In the genomic region with DNA sequence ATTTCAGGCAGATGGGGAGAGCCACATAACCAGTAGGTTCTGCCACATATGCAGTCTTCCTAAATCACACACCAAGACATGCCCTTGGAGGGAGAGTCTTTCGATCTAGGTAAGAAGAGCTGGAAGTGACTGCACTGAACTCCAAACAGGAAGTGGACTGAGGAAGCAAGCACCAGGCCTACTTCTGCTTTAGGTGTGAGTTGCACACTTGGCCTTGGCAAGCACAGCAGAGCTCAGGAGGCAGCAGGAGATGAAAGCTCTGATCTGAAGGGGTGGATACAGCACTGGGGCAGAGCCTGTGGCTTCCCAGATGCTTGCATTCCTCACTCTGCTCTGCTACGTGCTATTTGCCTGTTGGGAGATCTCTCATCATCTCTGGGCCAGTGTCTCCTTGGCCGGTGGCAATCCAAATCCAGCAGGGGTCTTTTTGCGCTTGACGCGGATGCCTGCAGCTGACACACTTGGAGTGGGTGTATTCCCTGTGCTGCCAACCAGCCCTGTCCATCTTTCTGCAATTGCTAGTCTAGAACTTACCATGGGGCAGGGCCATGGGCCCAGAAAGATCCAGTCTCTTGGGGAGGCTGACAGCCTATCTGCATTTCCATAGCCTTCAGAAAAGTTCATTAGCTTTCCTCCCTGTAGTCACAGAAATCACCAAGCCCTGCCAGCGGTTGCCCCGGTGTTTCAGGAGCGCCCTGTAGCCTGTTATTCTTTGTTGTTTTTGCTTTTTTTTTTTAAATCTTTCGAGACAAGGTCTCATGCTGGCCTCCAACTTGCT, we compare ENCODE assay signal across 9 mouse cellular contexts. TPM values are rescaled to one million over a fixed set of nuclear protein-coding genes. Genes with fewer than 3 reads are reported as not detected.
DNase-seq lines count a peak whose midpoint lies in the region; ATAC-seq and TF ChIP-seq lines count a peak whose summit lies in the region.
"Had no signal": no experiment of that assay in that cellular context is flagged by ENCODE, and none has a peak within 500 bp of the region (broad histone marks: within the 10 kb centered on the region; RNA-seq: fewer than 3 reads in every experiment).

No protein-coding gene starts in this region.

- no peaks in the 10 kb centered on the region for H3K27me3 ChIP-seq in midbrain, embryonic 13.5 days
- no peaks in the 10 kb centered on the region for H3K27me3 ChIP-seq in midbrain, embryonic 14.5 days (ENCODE audit: control insufficient read depth, insufficient read depth, low read length)
- no peaks in the 10 kb centered on the region for H3K27me3 ChIP-seq in limb, embryonic 10.5 days (ENCODE audit: low read depth, poor library complexity, severe bottlenecking)
- no peaks in the 10 kb centered on the region for H3K27me3 ChIP-seq in cerebellum, adult 2 months (ENCODE audit: control insufficient read depth, insufficient read depth, low read length)

- H3K4me2 ChIP-seq in midbrain, embryonic 13.5 days (replicated peaks): no peak overlapping the region
- no peak overlapping the region for H3K4me2 ChIP-seq in midbrain, embryonic 14.5 days (ENCODE audit: low read length)

- no peaks in the 10 kb centered on the region for H3K9me3 ChIP-seq in midbrain, embryonic 13.5 days
- no peaks in the 10 kb centered on the region for H3K9me3 ChIP-seq in midbrain, embryonic 14.5 days (ENCODE audit: control insufficient read depth, low read length)
- H3K9me3 ChIP-seq in limb, embryonic 10.5 days (replicated peaks): no peaks in the 10 kb centered on the region

- H3K4me1 ChIP-seq in midbrain, embryonic 13.5 days (replicated peaks): peaks cover 20% of the 10 kb centered on the region
- H3K4me1 ChIP-seq in midbrain, embryonic 14.5 days (ENCODE audit: control insufficient read depth, insufficient read depth, low read length): 0 out of 2 replicates have a peak, but pooled peaks cover 3% of the 10 kb centered on the region
- H3K4me1 ChIP-seq in limb, embryonic 10.5 days: peaks cover 36% of the 10 kb centered on the region
- H3K4me1 ChIP-seq in olfactory bulb, adult 2 months (ENCODE audit: control insufficient read depth, insufficient read depth, low read length): peaks cover 34% of the 10 kb centered on the region
- peaks cover 8% of the 10 kb centered on the region for H3K4me1 ChIP-seq in cerebellum, adult 2 months (ENCODE audit: control insufficient read depth, insufficient read depth, low read length)

- TF ChIP-seq POLR2A in olfactory bulb, adult 2 months (IDR thresholded peaks at IDR 0.05; ENCODE audit: insufficient read depth, low read depth, low read length): no peak
- no peak for TF ChIP-seq POLR2A in cerebellum, adult 2 months (IDR thresholded peaks at IDR 0.05; ENCODE audit: borderline replicate concordance, insufficient read depth, low read length)

- 75% methylated on average over 10 of the region's 10 CpGs for WGBS in midbrain, embryonic 13.5 days
- 74% methylated on average over 10 of the region's 10 CpGs for WGBS in midbrain, embryonic 14.5 days
- 83% methylated on average over 10 of the region's 10 CpGs for WGBS in limb, embryonic 10.5 days
- 41% methylated on average over 10 of the region's 10 CpGs for WGBS in olfactory bulb, adult 2 months
- 54% methylated on average over 10 of the region's 10 CpGs for WGBS in cerebellum, adult 2 months

- H3K9ac ChIP-seq in midbrain, embryonic 13.5 days (replicated peaks): no peak overlapping the region
- H3K9ac ChIP-seq in midbrain, embryonic 14.5 days (replicated peaks; ENCODE audit: low read length): no peak overlapping the region

- H3K36me3 ChIP-seq in midbrain, embryonic 13.5 days: no peaks in the 10 kb centered on the region
- no peaks in the 10 kb centered on the region for H3K36me3 ChIP-seq in midbrain, embryonic 14.5 days (ENCODE audit: control insufficient read depth, insufficient read depth, low read length)
- H3K36me3 ChIP-seq in limb, embryonic 10.5 days: no peaks in the 10 kb centered on the region

- 0 out of 2 replicates have a peak overlapping the region, but pooled peaks have one; percentile 11 for H3K27ac ChIP-seq in midbrain, embryonic 13.5 days
- H3K27ac ChIP-seq in midbrain, embryonic 14.5 days (replicated peaks; ENCODE audit: low read depth, low read length): no peak overlapping the region
- peak overlapping the region; percentile 62 for H3K27ac ChIP-seq in limb, embryonic 10.5 days
- H3K27ac ChIP-seq in olfactory bulb, adult 2 months (ENCODE audit: insufficient read depth, low read depth, low read length): peak overlapping the region; percentile 37
- H3K27ac ChIP-seq in cerebellum, adult 2 months (ENCODE audit: insufficient read depth, low read length): no peak overlapping the region

- peak; percentile 43 for DNase-seq in adrenal gland, postnatal 10 days
- no peak for DNase-seq in adrenal gland, adult 2 months
- no peak for DNase-seq in midbrain, embryonic 14.5 days
- no peak for DNase-seq in limb, embryonic 10.5 days (ENCODE audit: low spot score)
- DNase-seq in left cerebral cortex, adult 9 months (ENCODE audit: low spot score in 2 of 2): no peak
- DNase-seq in cerebellum, adult 2 months: no peak

- no peak for TF ChIP-seq CTCF in olfactory bulb, adult 2 months (IDR thresholded peaks at IDR 0.05; ENCODE audit: insufficient read depth, low read depth, low read length)
- no peak for TF ChIP-seq CTCF in cerebellum, adult 2 months (IDR thresholded peaks at IDR 0.05; ENCODE audit: borderline replicate concordance, insufficient read depth, low read depth, low read length)

- ATAC-seq in midbrain, embryonic 13.5 days: no peak
- ATAC-seq in midbrain, embryonic 14.5 days (ENCODE audit: low FRiP score, low TSS enrichment): no peak

- H3K4me3 ChIP-seq in midbrain, embryonic 13.5 days (replicated peaks): no peak overlapping the region
- H3K4me3 ChIP-seq in midbrain, embryonic 14.5 days (replicated peaks; ENCODE audit: low read depth, low read length): no peak overlapping the region
- no peak overlapping the region for H3K4me3 ChIP-seq in limb, embryonic 10.5 days
- H3K4me3 ChIP-seq in olfactory bulb, adult 2 months (ENCODE audit: insufficient read depth, low read depth, low read length): no peak overlapping the region
- H3K4me3 ChIP-seq in cerebellum, adult 2 months (replicated peaks; ENCODE audit: insufficient read depth, low read depth, low read length): no peak overlapping the region

RNA-seq across cellular contexts. Expression of gene Ankdd1a, which starts 25.8 kb away (rescaled TPM):
- total RNA-seq in adrenal gland, postnatal 10 days (2021): under 1 TPM in 1 of 2 experiments, not detected in 1; 0.45 TPM
- total RNA-seq in adrenal gland, adult 2 months (2021): 1 to 10 TPM in 1 of 2 experiments, under 1 TPM in 1; 0.32 to 3.3 TPM
- 0.45 and 0.98 TPM in 2 replicates for polyA plus RNA-seq in adrenal gland, adult 2 months (2012; rRNA removed)
- polyA plus RNA-seq in midbrain, embryonic 13.5 days (2015; fragmentation: Nextera tagmentation; extraction: Ambion mirVana): 0.63 and 0.72 TPM in 2 replicates
- polyA plus RNA-seq in midbrain, embryonic 14.5 days (2014; fragmentation: Nextera tagmentation; extraction: Ambion mirVana): 0.55 and 1.00 TPM in 2 replicates
- not detected in 2 replicates for polyA plus RNA-seq in limb, embryonic 10.5 days (2016; fragmentation: Nextera tagmentation; extraction: Ambion mirVana)
- not detected in 2 replicates for polyA plus RNA-seq in olfactory bulb, adult 2 months (2012; ENCODE audit: insufficient read depth, insufficient read length, low replicate concordance, missing spikeins)
- 0.79 and 1.1 TPM in 2 replicates for polyA plus RNA-seq in cerebellum, adult 2 months (2012; rRNA removed)
- polyA plus RNA-seq: C2C12 had no signal

RNA-seq across cellular contexts. Expression of gene Plekho2, which starts 34.0 kb away (rescaled TPM):
- 10 to 100 TPM; 32.5 to 37.8 TPM for total RNA-seq in adrenal gland, postnatal 10 days (2021)
- total RNA-seq in adrenal gland, adult 2 months (2021): 10 to 100 TPM; 49.9 to 61.0 TPM
- polyA plus RNA-seq in adrenal gland, adult 2 months (2012; rRNA removed): 48.8 and 61.6 TPM in 2 replicates
- 5.6 and 5.9 TPM in 2 replicates for polyA plus RNA-seq in midbrain, embryonic 13.5 days (2015; fragmentation: Nextera tagmentation; extraction: Ambion mirVana)
- 2.9 and 4.6 TPM in 2 replicates for polyA plus RNA-seq in midbrain, embryonic 14.5 days (2014; fragmentation: Nextera tagmentation; extraction: Ambion mirVana)
- polyA plus RNA-seq in limb, embryonic 10.5 days (2016; fragmentation: Nextera tagmentation; extraction: Ambion mirVana): 10.0 and 13.0 TPM in 2 replicates
- polyA plus RNA-seq in olfactory bulb, adult 2 months (2012; ENCODE audit: insufficient read depth, insufficient read length, low replicate concordance, missing spikeins): not detected in 2 replicates
- polyA plus RNA-seq in cerebellum, adult 2 months (2012; rRNA removed): 27.3 and 28.5 TPM in 2 replicates

RNA-seq across cellular contexts. Expression of gene Pif1, which starts 41.1 kb away (rescaled TPM):
- 1 to 10 TPM; 2.0 to 3.3 TPM for total RNA-seq in adrenal gland, postnatal 10 days (2021)
- total RNA-seq in adrenal gland, adult 2 months (2021): under 1 TPM; 0.29 to 0.45 TPM
- 0.42 and 0.46 TPM in 2 replicates for polyA plus RNA-seq in adrenal gland, adult 2 months (2012; rRNA removed)
- 8.4 and 9.7 TPM in 2 replicates for polyA plus RNA-seq in midbrain, embryonic 13.5 days (2015; fragmentation: Nextera tagmentation; extraction: Ambion mirVana)
- polyA plus RNA-seq in midbrain, embryonic 14.5 days (2014; fragmentation: Nextera tagmentation; extraction: Ambion mirVana): 1.5 and 2.6 TPM in 2 replicates
- 24.5 and 26.7 TPM in 2 replicates for polyA plus RNA-seq in limb, embryonic 10.5 days (2016; fragmentation: Nextera tagmentation; extraction: Ambion mirVana)
- polyA plus RNA-seq in olfactory bulb, adult 2 months (2012; ENCODE audit: insufficient read depth, insufficient read length, low replicate concordance, missing spikeins): not detected in 2 replicates
- 0.11 and 0.14 TPM in 2 replicates for polyA plus RNA-seq in cerebellum, adult 2 months (2012; rRNA removed)

Comparison
In these comparisons a context has a peak if more than half of its experiments do, and no peak if none do; other contexts are left out.
1. H3K27ac ChIP-seq: peak in midbrain, embryonic 13.5 days (single experiment), limb, embryonic 10.5 days (single experiment) and olfactory bulb, adult 2 months (single experiment); none in midbrain, embryonic 14.5 days (single experiment) and cerebellum, adult 2 months (single experiment).